14 mouse cellular contexts compared by ENCODE assay signal in the genomic region with DNA sequence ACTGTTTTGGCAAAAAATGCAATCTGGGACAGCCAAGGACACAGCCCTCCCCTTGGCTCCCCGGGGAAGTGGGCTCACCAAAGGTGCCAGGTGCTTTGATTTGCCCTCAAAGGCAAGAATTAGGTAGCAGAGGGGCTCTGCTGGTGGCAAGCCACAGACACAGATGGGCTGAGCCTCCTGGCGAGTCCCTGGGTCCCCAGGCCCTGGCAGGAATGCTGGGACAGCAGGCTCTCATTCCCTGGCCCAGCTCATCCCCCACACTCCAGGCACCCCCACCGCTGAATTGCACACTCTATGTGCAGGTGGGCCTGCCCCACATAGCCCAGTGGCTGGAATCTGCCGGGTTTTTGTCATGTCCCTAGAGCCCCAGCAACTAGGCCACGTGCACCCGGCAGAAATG.
A peak's percentile ranks its signal among the peaks of the same experiment; 100 is the strongest.
DNase-seq lines count a peak whose midpoint lies in the region; ATAC-seq lines count a peak whose summit lies in the region.
"Had no signal": no experiment of that assay in that cellular context is flagged by ENCODE, and none has a peak within 500 bp of the region (broad histone marks: within the 10 kb centered on the region; RNA-seq: fewer than 3 reads in every experiment).

No protein-coding gene starts in this region.

- WGBS in hindbrain, embryonic 12.5 days, result 63% methylated on average over 6 of the region's 6 CpGs
- WGBS in neural tube, embryonic 12.5 days, result 62% methylated on average over 6 of the region's 6 CpGs
- WGBS in intestine, embryonic 15.5 days, result 83% methylated on average over 6 of the region's 6 CpGs

- H3K4me3 ChIP-seq in hindbrain, embryonic 12.5 days, result no peak overlapping the region
- H3K4me3 ChIP-seq in neural tube, embryonic 12.5 days, result no peak overlapping the region
- no peak overlapping the region for H3K4me3 ChIP-seq in intestine, embryonic 15.5 days (replicated peaks)

- peak overlapping the region; percentile 96 for H3K27ac ChIP-seq in hindbrain, embryonic 12.5 days
- H3K27ac ChIP-seq in neural tube, embryonic 12.5 days, result 0 out of 2 replicates have a peak overlapping the region, but pooled peaks have one; percentile 85
- H3K27ac ChIP-seq in intestine, embryonic 15.5 days, result no peak overlapping the region

- peak; percentile 64 to 71 for DNase-seq in layer of hippocampus, postnatal 14 days (ENCODE audit: low spot score in 2 of 2)
- DNase-seq in layer of hippocampus, adult 11-12 months (ENCODE audit: low spot score), result no peak
- DNase-seq in cerebellum, postnatal 10 days, result peak; percentile 89 to 93
- no peak for DNase-seq in gastrocnemius, postnatal 36 days
- no peak for DNase-seq in liver
- DNase-seq: adrenal gland, postnatal 10 days; gastrocnemius, postnatal 10 days; heart, postnatal 10 days; layer of hippocampus, postnatal 36 days; lung, postnatal 4 days; spleen, adult 18-20 months had no signal

- no peaks in the 10 kb centered on the region for H3K27me3 ChIP-seq in hindbrain, embryonic 12.5 days
- H3K27me3 ChIP-seq in neural tube, embryonic 12.5 days (replicated peaks), result no peaks in the 10 kb centered on the region
- no peaks in the 10 kb centered on the region for H3K27me3 ChIP-seq in intestine, embryonic 15.5 days (replicated peaks)

- intact Hi-C loops in gastrocnemius, postnatal 36 days (cut with DNase I), result no loop called here

- H3K4me1 ChIP-seq in hindbrain, embryonic 12.5 days, result peaks cover 99% of the 10 kb centered on the region
- H3K4me1 ChIP-seq in neural tube, embryonic 12.5 days, result peaks cover 81% of the 10 kb centered on the region
- peaks cover 8% of the 10 kb centered on the region for H3K4me1 ChIP-seq in intestine, embryonic 15.5 days (replicated peaks)

- no peak overlapping the region for H3K9ac ChIP-seq in hindbrain, embryonic 12.5 days
- no peak overlapping the region for H3K9ac ChIP-seq in neural tube, embryonic 12.5 days
- no peak overlapping the region for H3K9ac ChIP-seq in intestine, embryonic 15.5 days

- H3K9me3 ChIP-seq in hindbrain, embryonic 12.5 days (replicated peaks), result no peaks in the 10 kb centered on the region
- H3K9me3 ChIP-seq in neural tube, embryonic 12.5 days, result no peaks in the 10 kb centered on the region
- H3K9me3 ChIP-seq in intestine, embryonic 15.5 days, result no peaks in the 10 kb centered on the region

- ATAC-seq in hindbrain, embryonic 12.5 days (ENCODE audit: low FRiP score), result 0 out of 2 replicates have a peak, but pooled peaks have one; percentile 15
- no peak for ATAC-seq in neural tube, embryonic 12.5 days (ENCODE audit: low FRiP score, low read depth)
- ATAC-seq in intestine, embryonic 15.5 days, result no peak

- H3K36me3 ChIP-seq in hindbrain, embryonic 12.5 days, result peaks cover 8% of the 10 kb centered on the region; the same call in 1 of the 2 replicates
- H3K36me3 ChIP-seq in neural tube, embryonic 12.5 days, result peaks cover 12% of the 10 kb centered on the region
- H3K36me3 ChIP-seq in intestine, embryonic 15.5 days, result no peaks in the 10 kb centered on the region

- no peak overlapping the region for H3K4me2 ChIP-seq in hindbrain, embryonic 12.5 days (replicated peaks)
- H3K4me2 ChIP-seq in neural tube, embryonic 12.5 days (replicated peaks), result peak overlapping the region; percentile 46; the same call in 1 of the 2 replicates
- no peak overlapping the region for H3K4me2 ChIP-seq in intestine, embryonic 15.5 days (replicated peaks)

Comparison
In these comparisons a context has a peak if more than half of its experiments do, and no peak if none do; other contexts are left out.
1. DNase-seq: peak in layer of hippocampus, postnatal 14 days (2 of 2) and cerebellum, postnatal 10 days (2 of 2); none in layer of hippocampus, adult 11-12 months (single experiment), gastrocnemius, postnatal 36 days (0 of 2) and liver (single experiment).